Mouse (Mus musculus): ENCODE measurements around the gene St13.

Gene St13

DNA sequence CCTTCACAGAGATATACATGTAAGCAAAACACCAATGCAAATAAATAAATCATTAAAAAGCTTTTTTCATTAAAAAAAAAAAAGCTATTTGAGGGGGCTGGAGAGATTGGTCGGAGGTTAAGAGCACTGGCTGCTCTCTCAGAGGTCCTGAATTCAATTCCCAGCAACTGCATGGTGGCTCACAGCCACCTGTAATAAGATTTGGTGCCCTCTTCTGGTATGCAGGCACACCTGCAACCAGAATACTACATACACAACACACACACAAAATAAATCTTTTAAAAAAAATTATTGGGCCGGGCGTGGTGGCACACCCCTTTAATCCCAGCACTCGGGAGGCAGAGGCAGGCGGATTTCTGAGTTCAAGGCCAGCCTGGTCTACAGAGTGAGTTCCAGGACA lies 13.6 kb downstream of the St13 start:
- TF ChIP-seq GATA4 (IDR thresholded peaks at IDR 0.05; ENCODE audit: insufficient replicate concordance, low read length): no peak

DNA sequence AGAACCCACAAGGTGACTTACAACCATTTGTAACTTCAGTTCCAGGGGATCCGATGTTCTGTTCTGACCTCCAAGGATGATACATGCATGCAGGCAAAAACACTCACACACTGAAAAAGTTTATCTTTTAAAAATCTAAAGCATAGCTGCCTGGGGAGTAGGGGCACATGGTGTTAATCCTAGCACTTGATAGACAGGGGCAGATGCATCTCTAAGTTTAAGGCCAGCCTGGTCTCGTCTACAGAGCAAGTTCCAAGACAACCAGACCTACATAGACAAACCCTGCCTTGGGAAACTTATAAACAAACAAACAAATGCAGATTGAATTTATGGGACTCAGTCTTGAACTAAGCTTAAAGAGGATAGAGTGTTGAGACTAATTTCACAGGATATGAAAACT lies 21.0 kb downstream of the St13 start:
- TF ChIP-seq GATA4 (IDR thresholded peaks at IDR 0.05; ENCODE audit: insufficient replicate concordance, low read length): no peak

DNA sequence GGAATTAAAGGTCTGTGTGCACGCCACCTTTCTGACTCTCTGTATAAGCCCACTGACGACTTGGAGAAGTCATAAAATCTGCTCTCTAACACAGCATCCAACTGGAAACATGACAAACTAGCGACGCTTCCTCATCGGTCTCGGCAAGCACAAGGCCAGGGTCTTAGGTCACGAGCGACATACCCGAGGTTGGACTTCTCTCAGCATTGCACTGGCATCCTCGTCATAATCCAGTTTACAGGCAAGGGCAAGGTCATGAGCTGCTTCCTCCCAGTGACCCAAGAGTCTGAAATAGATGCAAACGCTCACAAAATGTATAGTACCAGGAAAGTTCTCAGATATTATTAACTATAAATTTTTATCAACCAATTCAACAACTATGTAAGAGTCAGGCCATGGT lies 25.3 kb downstream of the St13 start:
- no peak for TF ChIP-seq GATA4 (IDR thresholded peaks at IDR 0.05; ENCODE audit: insufficient replicate concordance, low read length)

DNA sequence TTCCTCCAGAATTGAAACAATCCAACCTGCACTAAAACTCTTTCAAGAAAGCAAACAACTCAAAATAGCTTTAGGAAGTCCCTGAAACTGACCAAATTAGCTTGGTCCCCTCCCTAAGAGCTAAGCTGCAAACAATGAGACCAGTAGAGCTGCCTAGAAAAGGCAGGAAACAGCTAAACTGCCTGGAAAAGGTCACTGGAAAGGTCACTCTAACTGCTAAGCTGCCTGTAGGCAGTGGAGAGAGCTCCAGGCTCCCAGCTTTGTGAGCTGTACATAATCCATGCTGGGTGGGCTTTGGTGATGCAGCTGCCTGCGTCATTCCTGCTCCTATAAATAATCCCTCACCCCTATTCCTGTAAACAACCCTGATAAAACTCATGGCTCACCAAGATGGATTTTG lies 29.5 kb downstream of the St13 start:
- TF ChIP-seq GATA4 (IDR thresholded peaks at IDR 0.05; ENCODE audit: insufficient replicate concordance, low read length): no peak

DNA sequence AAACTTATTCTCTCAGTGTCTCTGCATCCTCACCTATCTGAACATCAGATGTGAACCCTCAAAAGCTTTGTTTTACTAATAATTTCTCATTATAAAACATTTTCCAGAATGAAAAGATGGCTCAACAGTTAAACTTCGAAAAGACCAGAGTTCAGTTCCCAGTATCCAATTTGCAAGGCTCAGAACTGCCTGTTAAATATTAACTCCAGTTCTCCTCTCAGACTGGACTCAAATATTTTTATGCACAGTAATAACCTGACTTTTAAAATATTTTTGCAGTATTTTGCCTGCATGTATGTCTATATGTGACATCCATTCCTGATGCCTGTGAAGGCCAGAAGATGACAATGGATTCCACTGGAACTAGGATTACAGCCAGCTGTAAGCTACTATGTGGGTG lies 31.3 kb downstream of the St13 start:
- no peak for TF ChIP-seq GATA4 (IDR thresholded peaks at IDR 0.05; ENCODE audit: insufficient replicate concordance, low read length)

DNA sequence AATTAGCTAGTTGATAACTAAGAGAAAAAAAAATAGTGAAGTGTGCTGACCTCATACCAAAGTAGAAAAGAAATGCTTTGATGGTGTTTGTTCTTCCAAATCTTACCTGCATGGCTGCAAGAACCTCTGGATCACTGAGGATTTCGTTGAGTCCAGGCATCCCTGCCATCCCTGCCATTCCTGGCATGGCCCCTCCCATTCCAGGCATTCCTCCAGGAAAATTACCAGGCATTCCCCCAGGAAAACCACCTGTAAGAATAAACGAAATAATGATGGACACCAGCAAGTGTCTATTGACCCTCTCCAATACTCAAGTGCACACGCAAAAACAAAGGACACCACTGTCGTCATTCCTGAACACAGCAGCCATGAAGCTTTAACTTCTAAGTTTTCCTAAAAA lies 33.6 kb downstream of the St13 start:
- no peak for TF ChIP-seq GATA4 (IDR thresholded peaks at IDR 0.05; ENCODE audit: insufficient replicate concordance, low read length)

DNA sequence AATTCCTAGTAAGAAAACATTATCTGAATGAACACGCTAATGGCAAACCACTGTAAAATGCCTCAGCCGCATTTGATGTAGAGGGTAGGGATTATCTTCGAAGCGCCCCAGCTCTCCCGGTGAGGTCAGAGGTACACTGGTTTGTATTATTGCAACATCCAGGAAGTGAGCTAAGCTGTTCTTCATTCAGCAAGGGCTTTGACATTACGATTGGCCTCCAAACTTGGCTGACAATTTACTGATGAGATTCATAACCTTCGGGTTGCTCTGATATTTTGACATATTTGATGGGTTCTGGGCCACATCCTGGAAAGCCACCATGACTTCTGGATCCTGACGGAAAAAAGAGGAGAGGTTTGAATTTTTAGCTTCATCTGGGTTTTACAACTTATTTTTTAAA lies 34.6 kb downstream of the St13 start:
- TF ChIP-seq GATA4 (IDR thresholded peaks at IDR 0.05; ENCODE audit: insufficient replicate concordance, low read length): no peak

DNA sequence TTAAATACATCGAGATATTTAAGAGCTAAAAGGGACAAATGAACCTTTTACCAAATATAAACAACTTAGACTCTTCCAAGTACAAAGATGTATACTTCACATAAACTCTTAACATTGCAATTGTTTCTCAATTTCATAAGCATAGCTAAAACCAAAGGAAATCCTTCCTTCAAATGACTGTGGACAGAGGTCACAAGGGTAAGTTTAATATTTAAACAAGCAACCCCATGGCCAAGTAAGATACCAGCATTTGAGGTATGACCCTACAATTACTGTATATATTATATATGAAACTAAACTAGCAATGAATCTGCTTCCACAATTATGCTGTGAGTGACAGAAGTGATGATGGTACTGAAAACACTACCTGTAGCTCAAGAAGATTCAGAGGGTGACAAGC lies 35.6 kb downstream of the St13 start:
- TF ChIP-seq GATA4 (IDR thresholded peaks at IDR 0.05; ENCODE audit: insufficient replicate concordance, low read length): no peak

DNA sequence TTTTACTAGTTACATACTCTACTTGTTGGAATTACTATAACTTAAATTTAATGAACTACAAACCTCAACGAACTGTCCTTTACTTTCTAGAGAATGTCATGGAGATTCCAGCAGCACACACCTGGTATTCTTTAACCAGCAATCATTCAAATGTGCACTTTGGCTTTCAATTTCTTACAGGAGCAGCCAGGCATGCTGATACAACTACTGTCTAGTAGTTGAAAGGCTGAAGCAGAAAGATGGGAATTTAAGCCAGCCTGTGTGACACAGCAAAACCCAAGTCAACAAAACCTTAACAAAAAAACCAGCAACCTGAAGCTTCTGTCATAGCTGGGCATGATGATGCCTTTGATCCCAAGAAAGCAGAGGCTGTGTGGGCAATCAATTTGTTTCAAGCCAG lies 37.4 kb downstream of the St13 start:
- TF ChIP-seq GATA4 (IDR thresholded peaks at IDR 0.05; ENCODE audit: insufficient replicate concordance, low read length): no peak

DNA sequence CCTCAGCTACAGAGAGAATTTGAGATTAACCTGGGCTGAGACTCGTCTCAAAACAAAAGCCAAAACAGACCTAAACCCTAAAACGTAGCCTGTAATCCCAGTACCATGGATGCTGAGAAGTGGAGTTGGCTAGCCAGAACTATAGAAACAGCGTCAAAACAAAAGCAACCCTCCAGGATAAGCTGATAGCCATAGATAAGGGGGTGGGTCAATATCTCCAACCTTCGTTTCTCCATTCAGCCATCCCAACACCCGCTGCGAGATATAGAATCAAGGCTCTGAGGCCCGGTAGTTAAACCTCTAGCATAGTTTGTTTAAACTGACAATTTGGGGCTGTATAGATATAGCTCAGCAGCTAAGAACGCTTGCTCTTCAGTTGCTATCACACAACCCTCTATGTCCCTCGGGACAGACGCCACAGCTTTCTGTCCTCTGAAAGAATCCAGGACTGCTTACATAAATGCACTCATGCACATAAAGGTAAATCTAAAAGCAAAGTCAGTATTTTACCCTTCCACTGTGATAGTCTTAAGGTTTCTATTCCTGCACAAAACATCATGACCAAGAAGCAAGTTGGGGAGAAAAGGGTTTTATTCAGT lies 38.4 kb downstream of the St13 start:
- no peak for TF ChIP-seq GATA4 (IDR thresholded peaks at IDR 0.05; ENCODE audit: insufficient replicate concordance, low read length)

DNA sequence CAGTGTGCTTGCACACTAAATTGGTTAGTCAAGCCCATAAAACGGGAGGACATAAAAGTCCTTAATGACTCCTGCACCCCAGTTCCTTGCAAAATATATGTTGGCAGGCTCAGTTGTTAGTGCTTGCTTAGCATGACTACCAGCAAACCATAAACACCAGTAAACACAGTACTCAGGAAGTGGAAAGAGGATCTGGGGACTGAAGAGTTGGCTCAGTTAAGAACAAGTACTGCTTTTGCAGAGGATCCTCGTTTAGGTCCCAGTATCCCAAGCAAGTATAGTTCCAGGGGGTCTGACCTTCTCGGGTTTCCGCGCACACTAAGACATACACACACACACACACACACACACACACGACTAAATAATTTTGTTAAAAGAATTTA lies 38.9 kb downstream of the St13 start:
- TF ChIP-seq GATA4 (IDR thresholded peaks at IDR 0.05; ENCODE audit: insufficient replicate concordance, low read length): no peak

DNA sequence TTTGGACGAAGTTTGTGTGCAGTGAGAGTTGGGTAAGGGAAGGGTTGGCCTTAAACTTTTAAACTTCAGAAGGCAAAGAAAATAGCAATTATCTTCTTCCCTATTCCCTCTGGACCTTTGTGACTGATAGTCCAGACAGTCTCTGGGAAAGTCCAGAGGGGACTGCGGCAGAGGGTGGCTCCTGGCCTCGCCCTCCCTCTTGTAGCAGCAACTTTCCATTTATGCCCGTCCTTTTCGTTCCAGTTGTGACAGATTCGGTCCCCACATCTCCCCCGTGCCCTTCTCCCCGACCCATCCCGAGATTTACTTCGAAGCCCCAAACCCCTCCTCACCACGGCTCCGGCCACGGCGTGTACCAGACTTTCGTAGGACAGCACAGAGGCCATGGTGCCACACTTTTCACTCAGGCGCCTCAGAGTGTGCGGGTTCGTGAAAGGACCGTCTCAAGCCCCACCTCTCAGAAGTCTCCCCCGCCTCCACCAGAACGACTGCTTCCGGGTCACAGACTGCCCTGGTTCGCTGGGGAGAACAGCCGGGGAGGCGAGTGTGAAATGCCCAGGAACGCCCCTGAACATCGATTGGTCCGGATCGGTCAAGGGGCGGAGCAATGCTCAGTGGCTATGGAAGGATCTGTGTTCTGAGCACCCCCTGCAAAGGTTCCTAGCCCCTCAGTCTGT lies 39.4 kb downstream of the St13 start, which contains the start of gene Slc25a17:
Slc25a17 (minus strand) TSS at position 468 of the 677 bp plus-strand sequence.
- TF ChIP-seq GATA4 (IDR thresholded peaks at IDR 0.05; ENCODE audit: insufficient replicate concordance, low read length): no peak

DNA sequence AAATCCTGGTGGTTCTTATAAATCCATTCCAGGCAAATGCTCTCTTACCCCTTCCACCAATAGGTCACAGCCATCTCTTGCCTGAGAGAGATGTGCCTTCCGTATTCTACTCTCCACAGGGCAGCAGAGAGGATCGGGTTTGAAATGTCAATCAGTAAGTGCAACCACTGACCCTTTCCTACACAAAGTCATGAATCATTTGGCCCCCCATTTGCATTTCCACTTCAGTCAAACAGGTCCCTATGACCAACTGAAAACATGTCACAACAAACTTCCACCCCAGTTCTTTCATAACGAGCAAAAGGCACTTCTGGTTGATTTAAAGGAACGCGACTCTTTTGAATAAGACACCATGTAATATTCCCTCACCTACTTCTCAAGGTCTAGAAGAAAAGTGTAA lies 40.5 kb downstream of the St13 start:
- no peak for TF ChIP-seq GATA4 (IDR thresholded peaks at IDR 0.05; ENCODE audit: insufficient replicate concordance, low read length)

DNA sequence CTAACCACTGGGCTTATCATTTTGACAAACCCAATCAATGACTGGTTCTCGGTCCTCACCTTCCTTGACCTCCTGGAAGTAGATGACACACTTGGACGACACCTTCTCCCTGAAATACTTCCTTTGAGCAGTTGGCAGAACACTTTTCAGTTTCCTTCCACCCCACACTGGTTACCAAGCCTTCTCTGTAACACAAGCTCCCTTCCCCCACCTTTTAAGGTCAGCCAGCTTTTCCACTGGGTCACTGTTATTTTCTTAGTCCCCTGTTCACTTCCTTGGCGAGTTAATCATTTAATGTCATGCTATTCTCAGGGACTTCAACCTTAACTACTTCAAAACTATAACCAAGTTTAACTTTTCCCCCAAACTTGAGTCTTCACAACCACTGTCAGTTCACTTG lies 40.9 kb downstream of the St13 start:
- TF ChIP-seq GATA4 (IDR thresholded peaks at IDR 0.05; ENCODE audit: insufficient replicate concordance, low read length): no peak

DNA sequence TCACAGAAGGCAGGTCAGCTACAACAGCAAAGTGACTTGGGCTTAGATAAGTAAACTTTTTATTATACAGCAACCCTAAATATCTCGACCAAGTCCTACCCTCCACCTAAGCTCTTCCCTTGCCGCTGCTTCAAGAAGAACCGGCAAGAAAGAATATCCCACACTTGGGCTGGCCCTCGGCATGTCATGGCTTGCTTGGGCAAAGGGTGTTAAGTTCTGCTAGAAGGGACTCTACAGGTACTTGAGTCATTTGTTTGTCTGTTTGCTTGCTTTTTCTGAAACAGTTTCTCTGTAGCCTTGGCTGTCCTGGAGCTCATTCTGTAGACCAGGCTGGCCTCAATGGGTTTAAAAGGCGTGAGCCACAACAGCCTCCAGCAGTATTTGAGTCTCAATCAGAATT lies 42.9 kb downstream of the St13 start:
- TF ChIP-seq GATA4 (IDR thresholded peaks at IDR 0.05; ENCODE audit: insufficient replicate concordance, low read length): no peak

DNA sequence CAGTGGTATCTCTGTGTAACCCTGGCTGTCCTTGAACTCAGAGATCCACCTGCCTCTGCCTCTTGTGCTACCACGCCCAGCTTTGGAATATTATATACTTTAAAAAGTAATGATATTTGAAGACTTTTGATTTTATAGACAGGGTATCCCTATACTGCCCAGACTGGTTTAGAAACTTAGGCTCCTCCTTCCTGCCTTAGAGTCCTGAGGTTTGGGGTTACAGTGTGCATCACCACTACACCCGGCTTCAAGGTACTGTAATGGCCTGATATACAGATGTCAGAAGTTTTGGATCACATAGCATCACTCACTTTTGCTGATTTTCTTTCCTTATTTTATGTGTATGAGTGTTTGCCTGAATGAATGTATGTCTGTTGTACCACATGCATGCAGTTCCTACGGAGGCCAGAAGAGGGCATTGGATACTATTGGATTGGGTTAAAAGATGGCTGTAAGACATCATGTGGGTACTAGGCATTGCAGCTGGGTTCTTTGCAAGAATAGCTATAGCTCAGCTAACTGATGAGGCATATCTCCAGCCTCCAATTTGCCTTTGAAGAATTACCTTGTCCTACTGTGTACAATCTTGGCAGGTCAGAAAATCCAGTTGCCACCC lies 44.6 kb downstream of the St13 start:
- TF ChIP-seq GATA4 (IDR thresholded peaks at IDR 0.05; ENCODE audit: insufficient replicate concordance, low read length): no peak

DNA sequence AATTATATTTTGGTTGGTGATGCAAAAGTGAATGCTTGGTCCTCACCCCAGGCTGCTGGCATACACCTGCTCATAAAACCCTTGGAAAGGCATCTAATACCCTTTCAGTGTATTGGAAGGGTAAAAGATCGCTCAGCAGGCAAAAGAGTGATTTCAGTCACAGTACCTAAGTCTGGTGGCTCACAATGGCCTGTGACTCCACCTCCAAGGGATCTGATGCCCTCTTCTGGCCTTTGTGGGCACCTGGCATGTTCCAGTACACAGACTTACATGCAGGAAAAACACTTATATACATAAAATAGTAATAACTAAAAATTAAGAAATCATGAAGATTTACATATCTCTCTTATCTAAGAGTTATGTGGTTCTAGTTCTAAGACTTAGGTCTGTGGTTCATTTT lies 47.2 kb downstream of the St13 start:
- no peak for TF ChIP-seq GATA4 (IDR thresholded peaks at IDR 0.05; ENCODE audit: insufficient replicate concordance, low read length)

All from liver, adult (tissue).